Mouse (Mus musculus) C2C12 (cell line): ENCODE data around the gene Treml1.
A peak's percentile ranks its signal among the peaks of the same experiment; 100 is the strongest.

Experiments
- CTCF ChIP-seq: IDR thresholded peaks from one replicate; pipeline ENCODE4 v1.5.1; 2011; ENCODE audit not compliant: control insufficient read depth, insufficient read depth, insufficient read length
- MAX ChIP-seq: IDR thresholded peaks from one replicate; pipeline ENCODE4 v1.6.1; 2011; ENCODE audit warnings: mild to moderate bottlenecking, control low read depth
- MYOD1 ChIP-seq: IDR thresholded peaks from one replicate; pipeline ENCODE4 v1.6.1; 2011; ENCODE audit warnings: low read depth; ENCODE audit not compliant: control insufficient read depth, insufficient read length

DNA sequence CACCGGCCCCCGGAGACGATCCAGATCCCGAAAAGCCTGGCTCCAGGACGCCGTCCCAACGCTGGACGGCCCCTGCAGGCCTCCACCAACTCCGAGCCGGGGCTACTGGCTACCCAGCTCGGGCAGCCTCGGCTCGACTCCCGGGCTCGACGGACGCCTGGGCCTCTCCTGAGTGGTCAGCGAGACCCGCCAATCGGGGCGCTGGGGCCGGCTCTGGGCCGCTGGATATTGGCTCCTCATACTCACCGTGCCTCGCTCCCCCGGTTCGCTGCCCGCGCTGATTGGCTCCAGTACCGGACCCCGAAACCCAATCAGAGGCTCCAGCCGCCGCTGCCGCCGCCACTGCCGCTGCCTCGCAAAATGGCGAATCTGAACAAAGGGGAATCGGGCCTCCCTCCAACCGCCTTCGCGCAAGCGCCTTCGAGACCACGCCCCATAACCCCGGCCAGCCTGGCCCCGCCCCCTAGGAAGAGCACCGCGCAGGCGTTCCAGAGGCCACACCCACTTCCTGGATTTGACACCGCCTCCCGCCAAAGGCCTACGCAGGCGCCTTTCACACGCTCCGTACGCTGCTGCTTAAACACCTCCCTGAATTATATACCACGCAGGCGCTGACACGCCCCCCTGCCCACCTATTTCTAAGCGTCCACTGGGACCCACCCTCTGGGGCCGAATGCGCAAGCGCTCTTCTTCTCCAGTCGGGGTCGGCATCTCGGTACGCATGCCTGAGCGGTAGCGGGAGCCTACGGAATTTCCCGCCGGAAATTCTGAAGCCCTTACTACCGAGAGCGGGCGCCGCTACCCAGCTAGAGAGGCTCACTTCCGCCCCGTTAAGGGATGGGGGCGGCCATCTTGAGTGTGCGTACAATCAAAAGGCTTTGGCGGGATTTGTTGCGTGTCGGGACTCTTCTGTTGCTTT is 49.9 kb downstream of the Treml1 start, which contains the start of the genes Nfya and Oard1:
- no peak for TF ChIP-seq CTCF
- TF ChIP-seq MAX, result peak; percentile 88
- no peak for TF ChIP-seq MYOD1
